Mouse (Mus musculus) ovary, adult 10 weeks (tissue): Measurements from ENCODE around the gene Ppp2r3a. TPM values are rescaled to one million over a fixed set of nuclear protein-coding genes. Genes with fewer than 3 reads are reported as not detected.

Experiments
- polyA plus RNA-seq: library from polyadenylated mRNA; stranded (reverse); fragments of 350-450 nt; fragmentation: Illumina TruSeq; extraction: RNeasy Lipid Tissue Mini Kit (QIAGEN cat#74804); gene quantifications from one replicate; pipeline ENCODE4 v1.2.3, GENCODE M21; 2014

Gene Ppp2r3a
- polyA plus RNA-seq = 134 TPM

DNA sequence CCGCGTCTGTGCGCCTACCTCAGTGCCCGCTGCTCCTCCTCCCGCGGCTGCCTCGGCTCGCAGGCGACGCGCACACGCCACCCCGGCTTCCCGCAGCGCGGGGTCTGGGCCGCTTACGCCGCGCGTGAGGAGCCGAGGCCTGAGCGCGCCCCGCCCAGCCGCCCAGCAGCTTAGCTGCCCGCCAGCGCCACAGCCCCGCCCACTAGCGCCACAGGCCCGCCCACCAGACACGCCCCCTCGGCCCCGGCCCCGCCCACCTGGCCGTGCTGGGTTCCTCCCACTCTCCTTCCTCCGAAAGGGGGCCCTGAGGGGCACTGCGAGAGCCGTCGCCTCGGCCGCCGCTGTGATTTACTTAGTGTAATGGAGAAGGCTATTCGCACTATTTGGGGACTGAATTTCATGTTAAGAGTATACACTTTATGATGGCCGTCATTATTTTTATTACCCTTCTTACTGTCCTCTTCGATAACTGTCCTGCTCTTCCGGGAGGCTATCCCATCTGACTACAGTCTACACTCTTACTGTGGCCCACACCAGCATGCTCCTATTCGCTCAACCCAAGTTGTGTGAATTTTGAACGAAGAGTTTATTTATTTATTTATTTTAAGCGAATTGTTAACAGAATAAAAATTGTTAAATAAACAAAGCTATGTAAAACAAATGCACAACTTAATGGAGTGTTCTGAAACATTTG lies at the start of gene Ppp2r3a:
Gene Ppp2r3a (minus strand): TSS at position 152 of the 694 bp plus-strand sequence.

DNA sequence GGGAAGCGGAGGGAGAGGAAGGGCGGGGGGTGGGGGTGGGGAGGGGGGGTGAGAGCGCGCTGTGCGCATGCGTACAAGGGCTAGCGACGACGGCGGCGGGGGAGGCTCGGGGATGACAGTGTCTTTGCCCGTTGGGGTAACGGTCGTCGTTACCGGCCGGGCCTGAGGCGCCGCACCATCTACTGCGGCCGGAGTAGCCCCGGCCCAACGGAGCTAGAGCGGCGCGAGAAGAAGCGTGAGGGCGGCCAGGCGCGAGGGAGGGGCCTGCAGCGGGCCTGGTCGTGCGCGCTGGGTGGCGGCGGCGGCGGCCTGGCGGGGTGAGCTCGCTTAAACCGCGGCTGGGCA lies 177.6 kb downstream of the Ppp2r3a start, which contains the start of gene Msl2:
Gene Msl2 (plus strand): TSS at position 115 of the 345 bp plus-strand sequence.

Other genes starting within 250 kb of the Ppp2r3a start
- 36.5 TPM for gene Pccb, start 216.9 kb downstream of the Ppp2r3a start, polyA plus RNA-seq
- 135 TPM for gene Msl2, start 177.7 kb downstream of the Ppp2r3a start, polyA plus RNA-seq